ENCODE assay signal across 8 mouse cellular contexts in the genomic region with DNA sequence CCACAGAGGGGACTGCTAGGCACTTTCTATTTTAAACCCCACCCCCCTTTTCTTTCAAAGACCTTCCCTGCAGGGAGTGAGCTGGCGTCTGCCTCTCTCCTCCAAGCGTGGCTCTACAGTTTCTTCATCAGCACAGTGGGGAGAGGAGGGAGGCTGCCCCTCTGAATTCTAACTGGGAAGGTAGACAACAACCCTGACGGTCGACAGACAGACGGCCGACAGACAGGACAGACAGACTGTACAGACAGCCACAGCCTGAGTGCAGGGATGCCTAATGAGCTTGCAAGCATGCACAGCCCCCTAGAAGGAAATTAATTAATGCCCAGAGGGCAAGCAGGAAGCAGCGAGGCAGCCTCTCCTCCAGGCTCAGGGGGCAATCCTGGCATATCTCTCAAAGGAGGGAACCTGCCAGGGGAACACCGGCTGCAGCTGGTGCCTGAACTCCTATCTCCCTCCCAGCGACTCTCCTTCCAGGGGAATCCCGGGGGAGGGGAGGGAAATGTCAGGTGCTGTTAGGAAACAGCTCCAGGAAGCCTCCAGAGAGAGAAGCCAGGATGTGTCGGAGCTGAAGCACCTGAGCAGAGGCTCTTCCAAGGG. TPM values are rescaled to one million over a fixed set of nuclear protein-coding genes. Genes with fewer than 3 reads are reported as not detected.
A peak's percentile ranks its signal among the peaks of the same experiment; 100 is the strongest.
DNase-seq lines count a peak whose midpoint lies in the region; ATAC-seq and TF ChIP-seq lines count a peak whose summit lies in the region.

No protein-coding gene starts in this region.

- TF ChIP-seq CTCF in lung, embryonic 14.5 days (IDR thresholded peaks at IDR 0.05; ENCODE audit: low read depth): no peak
- TF ChIP-seq CTCF in lung, postnatal 0 days (IDR thresholded peaks at IDR 0.05): no peak

- H3K36me3 ChIP-seq in lung, embryonic 14.5 days (ENCODE audit: insufficient read depth): no peaks in the 10 kb centered on the region
- no peaks in the 10 kb centered on the region for H3K36me3 ChIP-seq in lung, postnatal 0 days (ENCODE audit: insufficient read depth, low read length)
- H3K36me3 ChIP-seq in forebrain, embryonic 12.5 days (replicated peaks): no peaks in the 10 kb centered on the region
- H3K36me3 ChIP-seq in limb, embryonic 10.5 days: peaks cover 11% of the 10 kb centered on the region; the same call in 1 of the 2 replicates
- H3K36me3 ChIP-seq in stomach, embryonic 14.5 days (ENCODE audit: control insufficient read depth, insufficient read depth, low read length): no peaks in the 10 kb centered on the region

- H3K27ac ChIP-seq in lung, embryonic 14.5 days (ENCODE audit: low read depth): no peak overlapping the region
- H3K27ac ChIP-seq in lung, postnatal 0 days (ENCODE audit: low read length): no peak overlapping the region
- peak overlapping the region; percentile 93 for H3K27ac ChIP-seq in forebrain, embryonic 12.5 days
- peak overlapping the region; percentile 90 for H3K27ac ChIP-seq in limb, embryonic 10.5 days
- H3K27ac ChIP-seq in stomach, embryonic 14.5 days (ENCODE audit: low read length): peak overlapping the region; percentile 30; the same call in 1 of the 2 replicates

- WGBS in lung, embryonic 14.5 days: 5% methylated on average over 11 of the region's 11 CpGs
- 12% methylated on average over 11 of the region's 11 CpGs for WGBS in lung, postnatal 0 days
- under 1% methylated on average over 11 of the region's 11 CpGs for WGBS in forebrain, embryonic 12.5 days
- 1% methylated on average over 11 of the region's 11 CpGs for WGBS in limb, embryonic 10.5 days
- WGBS in stomach, embryonic 14.5 days: 4% methylated on average over 11 of the region's 11 CpGs

- intact Hi-C loops in left cerebral cortex, postnatal 10 days (cut with DNase I): no loop called here

- peak overlapping the region; percentile 4; the same call in 1 of the 2 replicates for H3K9ac ChIP-seq in lung, embryonic 14.5 days
- no peak overlapping the region for H3K9ac ChIP-seq in lung, postnatal 0 days (replicated peaks; ENCODE audit: low read depth)
- peak overlapping the region; percentile 45 for H3K9ac ChIP-seq in forebrain, embryonic 12.5 days
- H3K9ac ChIP-seq in stomach, embryonic 14.5 days (replicated peaks; ENCODE audit: low read depth, low read length): no peak overlapping the region

- no peak for TF ChIP-seq EP300 in lung, postnatal 0 days (IDR thresholded peaks at IDR 0.05)

- H3K4me3 ChIP-seq in lung, embryonic 14.5 days (ENCODE audit: low read depth, low read length): no peak overlapping the region
- no peak overlapping the region for H3K4me3 ChIP-seq in lung, postnatal 0 days (ENCODE audit: low read depth, low read length)
- peak overlapping the region; percentile 24 for H3K4me3 ChIP-seq in forebrain, embryonic 12.5 days (replicated peaks)
- H3K4me3 ChIP-seq in limb, embryonic 10.5 days: peak overlapping the region; percentile 42
- no peak overlapping the region for H3K4me3 ChIP-seq in stomach, embryonic 14.5 days (ENCODE audit: low read depth, low read length)

- ATAC-seq in lung, embryonic 14.5 days (ENCODE audit: insufficient read depth): no peak
- ATAC-seq in lung, postnatal 0 days: no peak
- ATAC-seq in forebrain, embryonic 12.5 days (ENCODE audit: low FRiP score): peak; percentile 69
- no peak for ATAC-seq in stomach, embryonic 14.5 days (ENCODE audit: insufficient number of reproducible peaks, insufficient read depth, low FRiP score, low read depth)

- DNase-seq in lung, embryonic 14.5 days: no peak
- no peak for DNase-seq in lung, postnatal 0 days (ENCODE audit: low spot score)
- peak; percentile 55 for DNase-seq in limb, embryonic 10.5 days (ENCODE audit: low spot score)
- no peak for DNase-seq in T-cell, adult 2 months (ENCODE audit: low spot score)
- no peak for DNase-seq in left cerebral cortex, postnatal 10 days (ENCODE audit: extremely low spot score in 1 of 2, low spot score in 2 of 2)
- DNase-seq in adipocyte (ENCODE audit: low spot score): no peak

- H3K9me3 ChIP-seq in lung, embryonic 14.5 days (ENCODE audit: low read depth, low read length): no peaks in the 10 kb centered on the region
- H3K9me3 ChIP-seq in lung, postnatal 0 days (ENCODE audit: low read length): no peaks in the 10 kb centered on the region
- no peaks in the 10 kb centered on the region for H3K9me3 ChIP-seq in forebrain, embryonic 12.5 days
- 0 out of 2 replicates have a peak, but pooled peaks cover 1% of the 10 kb centered on the region for H3K9me3 ChIP-seq in limb, embryonic 10.5 days (replicated peaks)
- no peaks in the 10 kb centered on the region for H3K9me3 ChIP-seq in stomach, embryonic 14.5 days (ENCODE audit: control insufficient read depth, low read depth, low read length)

- H3K27me3 ChIP-seq in lung, embryonic 14.5 days (ENCODE audit: insufficient read depth, low read length): no peaks in the 10 kb centered on the region
- H3K27me3 ChIP-seq in lung, postnatal 0 days (replicated peaks; ENCODE audit: insufficient read depth, low read length): no peaks in the 10 kb centered on the region
- H3K27me3 ChIP-seq in forebrain, embryonic 12.5 days: no peaks in the 10 kb centered on the region
- no peaks in the 10 kb centered on the region for H3K27me3 ChIP-seq in limb, embryonic 10.5 days (ENCODE audit: low read depth, poor library complexity, severe bottlenecking)
- no peaks in the 10 kb centered on the region for H3K27me3 ChIP-seq in stomach, embryonic 14.5 days (ENCODE audit: control insufficient read depth, insufficient read depth, low read length)

- peak overlapping the region; percentile 25 for H3K4me2 ChIP-seq in lung, embryonic 14.5 days
- H3K4me2 ChIP-seq in lung, postnatal 0 days (replicated peaks; ENCODE audit: low read depth, low read length): no peak overlapping the region
- H3K4me2 ChIP-seq in forebrain, embryonic 12.5 days: peak overlapping the region; percentile 55
- H3K4me2 ChIP-seq in stomach, embryonic 14.5 days (replicated peaks; ENCODE audit: low read depth, low read length): peak overlapping the region; percentile 23

- peaks cover 18% of the 10 kb centered on the region for H3K4me1 ChIP-seq in lung, embryonic 14.5 days (ENCODE audit: insufficient read depth)
- H3K4me1 ChIP-seq in lung, postnatal 0 days (ENCODE audit: insufficient read depth, low read depth, low read length): peaks cover 12% of the 10 kb centered on the region; the same call in 1 of the 2 replicates
- H3K4me1 ChIP-seq in forebrain, embryonic 12.5 days: peaks cover 49% of the 10 kb centered on the region
- H3K4me1 ChIP-seq in limb, embryonic 10.5 days: peaks cover 63% of the 10 kb centered on the region
- peaks cover 28% of the 10 kb centered on the region for H3K4me1 ChIP-seq in stomach, embryonic 14.5 days (ENCODE audit: control insufficient read depth, insufficient read depth, low read length)

RNA-seq across cellular contexts. Expression of a gene that starts 18.0 kb away (rescaled TPM):
- 14.1 and 16.4 TPM in 2 replicates for polyA plus RNA-seq in lung, embryonic 14.5 days (2014; fragmentation: Nextera tagmentation; extraction: Ambion mirVana)
- polyA plus RNA-seq in lung, postnatal 0 days (2015; fragmentation: Nextera tagmentation; extraction: Ambion mirVana): 15.0 and 18.2 TPM in 2 replicates
- polyA plus RNA-seq in forebrain, embryonic 12.5 days (2016; fragmentation: Nextera tagmentation; extraction: Ambion mirVana): 12.6 and 15.1 TPM in 2 replicates
- 15.7 and 17.3 TPM in 2 replicates for polyA plus RNA-seq in limb, embryonic 10.5 days (2016; fragmentation: Nextera tagmentation; extraction: Ambion mirVana)
- polyA plus RNA-seq in stomach, embryonic 14.5 days (2014; fragmentation: Nextera tagmentation; extraction: Ambion mirVana): 9.0 and 10.1 TPM in 2 replicates
- 10 to 100 TPM; 13.0 to 14.2 TPM for total RNA-seq in left cerebral cortex, postnatal 10 days (2021)

RNA-seq across cellular contexts. Expression of a gene that starts 18.1 kb away (rescaled TPM):
- 42.7 and 42.8 TPM in 2 replicates for polyA plus RNA-seq in lung, embryonic 14.5 days (2014; fragmentation: Nextera tagmentation; extraction: Ambion mirVana)
- 22.3 and 27.9 TPM in 2 replicates for polyA plus RNA-seq in lung, postnatal 0 days (2015; fragmentation: Nextera tagmentation; extraction: Ambion mirVana)
- 36.8 and 38.1 TPM in 2 replicates for polyA plus RNA-seq in forebrain, embryonic 12.5 days (2016; fragmentation: Nextera tagmentation; extraction: Ambion mirVana)
- polyA plus RNA-seq in limb, embryonic 10.5 days (2016; fragmentation: Nextera tagmentation; extraction: Ambion mirVana): 45.5 and 52.5 TPM in 2 replicates
- 49.6 and 50.5 TPM in 2 replicates for polyA plus RNA-seq in stomach, embryonic 14.5 days (2014; fragmentation: Nextera tagmentation; extraction: Ambion mirVana)
- 10 to 100 TPM; 23.5 to 25.8 TPM for total RNA-seq in left cerebral cortex, postnatal 10 days (2021)

RNA-seq across cellular contexts. Expression of a gene that starts 56.0 kb away (rescaled TPM):
- polyA plus RNA-seq in lung, embryonic 14.5 days (2014; fragmentation: Nextera tagmentation; extraction: Ambion mirVana): 3.9 and 4.2 TPM in 2 replicates
- 6.1 and 6.2 TPM in 2 replicates for polyA plus RNA-seq in lung, postnatal 0 days (2015; fragmentation: Nextera tagmentation; extraction: Ambion mirVana)
- 6.4 and 7.3 TPM in 2 replicates for polyA plus RNA-seq in forebrain, embryonic 12.5 days (2016; fragmentation: Nextera tagmentation; extraction: Ambion mirVana)
- 0.55 and 0.87 TPM in 2 replicates for polyA plus RNA-seq in limb, embryonic 10.5 days (2016; fragmentation: Nextera tagmentation; extraction: Ambion mirVana)
- 12.0 and 12.8 TPM in 2 replicates for polyA plus RNA-seq in stomach, embryonic 14.5 days (2014; fragmentation: Nextera tagmentation; extraction: Ambion mirVana)
- 10 to 100 TPM; 27.8 to 30.0 TPM for total RNA-seq in left cerebral cortex, postnatal 10 days (2021)

Comparison
In these comparisons a context has a peak if more than half of its experiments do, and no peak if none do; other contexts are left out.
1. H3K9ac ChIP-seq: peak in lung, embryonic 14.5 days (single experiment) and forebrain, embryonic 12.5 days (single experiment); none in lung, postnatal 0 days (single experiment) and stomach, embryonic 14.5 days (single experiment).
2. H3K27ac ChIP-seq: peak in forebrain, embryonic 12.5 days (single experiment), limb, embryonic 10.5 days (single experiment) and stomach, embryonic 14.5 days (single experiment); none in lung, embryonic 14.5 days (single experiment) and lung, postnatal 0 days (single experiment).
3. H3K4me3 ChIP-seq: peak in forebrain, embryonic 12.5 days (single experiment) and limb, embryonic 10.5 days (single experiment); none in lung, embryonic 14.5 days (single experiment), lung, postnatal 0 days (single experiment) and stomach, embryonic 14.5 days (single experiment).